Mouse (Mus musculus): ENCODE results near the gene Kcnc1.

Gene Kcnc1

DNA sequence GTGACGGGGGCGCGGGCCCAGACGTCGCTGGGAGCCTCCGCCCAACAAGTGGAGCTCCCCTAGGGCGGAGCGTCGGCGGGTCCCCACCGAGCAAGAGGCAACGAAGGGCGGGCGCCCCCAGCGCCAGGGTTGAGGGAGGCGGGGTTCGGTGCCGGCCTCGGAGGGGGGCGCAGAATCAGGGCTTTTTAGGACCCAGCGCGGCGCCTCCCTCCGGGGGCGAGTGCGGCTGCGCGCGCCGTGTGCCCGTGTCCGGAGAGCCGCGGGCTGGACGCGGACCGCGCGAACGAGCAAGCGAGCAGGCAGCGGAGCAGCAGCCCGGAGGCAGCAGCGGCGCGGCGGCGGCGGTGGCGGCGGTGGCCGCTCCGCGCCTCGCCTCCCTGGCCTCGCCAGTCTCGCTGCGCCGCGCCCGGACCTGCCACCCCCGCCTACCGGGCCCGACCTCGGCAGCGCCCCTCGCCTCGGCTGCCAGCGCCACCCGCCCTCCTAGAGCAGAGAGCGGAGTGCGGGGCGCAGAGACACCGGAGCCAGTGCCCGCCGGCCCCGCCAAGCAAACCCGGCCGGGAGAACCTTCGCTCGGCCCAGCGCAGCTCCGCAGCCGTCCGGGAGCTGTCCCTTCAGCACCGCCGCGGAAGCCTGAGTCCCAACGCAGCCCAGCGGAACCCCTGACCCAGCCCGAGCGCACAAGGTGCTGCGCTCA, at the start of gene Kcnc1:
Gene Kcnc1 (plus strand): TSS at position 267 of the 697 bp plus-strand sequence.
- DNase-seq (ENCODE audit: low spot score in 2 of 2): peak in 1 of 2 experiments; percentile 52

DNA sequence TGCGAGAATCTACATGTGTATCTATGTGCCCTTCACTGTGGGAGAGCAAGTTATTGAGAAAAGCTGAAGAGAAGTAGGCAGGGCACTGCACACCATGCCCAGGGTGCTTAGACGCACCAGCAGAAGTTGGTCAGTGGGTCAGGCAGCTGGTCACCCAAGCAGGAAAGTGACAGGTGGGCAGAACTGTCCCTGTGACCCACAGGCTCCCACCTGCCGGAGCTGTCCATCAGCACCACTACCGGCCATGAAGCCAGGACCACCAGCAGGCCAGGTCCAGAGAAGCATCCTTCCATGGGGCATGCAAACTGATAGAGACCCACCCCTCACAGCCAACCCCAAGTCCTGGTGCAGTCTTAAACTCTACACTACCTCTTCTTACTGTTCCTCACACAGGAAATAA, 48.6 kb upstream of the Kcnc1 start:
- no peak for DNase-seq (ENCODE audit: low spot score in 2 of 2)

DNA sequence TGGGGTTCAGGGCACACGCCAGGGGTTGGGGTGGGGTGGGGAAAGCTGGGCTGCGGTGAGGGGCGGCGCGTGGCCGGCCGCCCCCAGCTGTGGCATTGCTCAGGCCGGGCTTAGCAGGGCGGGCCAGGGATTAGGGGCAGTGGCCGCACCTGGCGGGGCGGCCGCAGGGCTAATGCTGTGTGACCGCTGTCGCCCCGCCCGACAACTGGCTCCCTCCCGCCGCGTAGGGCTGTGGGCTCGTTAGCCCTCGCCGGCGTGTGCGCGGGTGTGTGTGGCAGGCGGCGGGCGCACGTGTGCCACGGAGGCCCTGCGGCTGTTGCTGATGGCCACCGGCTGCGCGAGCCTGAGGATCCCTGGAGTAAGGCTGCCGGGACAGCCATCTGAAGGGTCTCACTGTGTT, 47.5 kb upstream of the Kcnc1 start:
- DNase-seq (ENCODE audit: low spot score in 2 of 2): peak in 1 of 2 experiments; percentile 9

- no peak for DNase-seq (ENCODE audit: low spot score in 2 of 2)
Observed at GRCm38 (mm10) chr7:46350119-46350702, 46.1 kb upstream of the Kcnc1 start.

DNA sequence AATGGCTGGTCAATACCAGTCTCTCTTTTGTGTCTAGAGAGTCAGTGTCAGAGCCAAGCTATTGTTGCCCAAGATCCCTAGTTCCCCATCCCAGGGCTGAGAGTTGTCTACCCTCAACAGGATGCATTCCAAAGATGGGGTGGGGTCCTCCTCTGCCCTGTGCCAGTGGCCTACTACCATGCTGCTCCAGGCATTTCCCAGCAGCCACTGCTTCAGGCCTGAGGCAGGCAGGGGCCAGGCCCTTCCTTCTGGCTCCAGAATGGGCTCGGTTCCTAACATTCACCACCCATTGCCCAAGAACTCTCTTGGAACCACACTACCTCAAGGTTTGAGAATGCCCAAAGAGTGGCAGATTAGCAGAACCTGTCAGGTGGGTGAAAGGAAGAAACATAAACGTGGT, 43.5 kb upstream of the Kcnc1 start:
- no peak for DNase-seq (ENCODE audit: low spot score in 2 of 2)

- DNase-seq (ENCODE audit: low spot score in 2 of 2): no peak
Observed at GRCm38 (mm10) chr7:46353216-46353615, 43.1 kb upstream of the Kcnc1 start.

DNA sequence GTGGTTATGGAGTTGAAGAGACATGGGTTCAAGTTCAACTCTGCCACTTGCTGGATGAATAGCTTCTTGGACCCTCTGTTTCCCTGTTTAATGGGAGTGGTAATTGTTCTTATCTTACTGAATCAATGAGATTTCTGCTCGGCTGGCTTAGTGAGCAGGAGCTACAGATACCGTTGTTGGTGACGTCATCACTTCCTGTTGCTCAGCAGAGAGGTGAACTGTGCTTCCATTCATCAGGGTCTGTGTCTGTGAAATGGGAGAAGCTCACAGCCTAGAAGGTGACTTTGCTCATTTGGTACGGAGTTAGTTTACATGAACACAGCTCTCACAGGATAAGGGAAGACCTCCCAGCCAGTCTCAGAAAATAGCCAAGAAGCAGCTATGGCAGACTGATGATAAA, 42.4 kb upstream of the Kcnc1 start:
- no peak for DNase-seq (ENCODE audit: low spot score in 2 of 2)

GRCm38 (mm10) chr7:46361776-46362175, 34.5 kb upstream of the Kcnc1 start:
- DNase-seq (ENCODE audit: low spot score in 2 of 2): no peak

DNA sequence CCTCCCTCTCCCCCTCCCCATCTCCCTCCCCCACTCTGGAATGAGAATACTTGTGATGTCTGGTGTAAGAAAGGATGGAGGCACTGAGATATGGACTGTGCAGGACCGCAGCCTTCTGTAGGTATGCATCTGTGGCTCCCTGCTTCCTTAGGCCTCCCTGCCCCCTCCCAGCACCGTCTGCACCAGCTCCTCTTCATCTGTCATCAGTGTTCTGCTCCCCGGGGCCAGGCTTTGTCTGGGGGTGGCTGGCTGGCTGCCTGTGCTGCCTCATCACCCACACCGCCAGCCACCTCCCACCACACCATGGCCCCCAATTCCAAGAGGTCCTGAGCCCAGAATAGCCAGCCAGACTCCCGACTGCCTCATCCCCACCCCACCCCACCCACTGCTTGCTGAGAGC, 32.1 kb upstream of the Kcnc1 start:
- DNase-seq (ENCODE audit: low spot score in 2 of 2): no peak

- DNase-seq (ENCODE audit: low spot score in 2 of 2): no peak
Observed at GRCm38 (mm10) chr7:46365810-46366209, 30.5 kb upstream of the Kcnc1 start.

GRCm38 (mm10) chr7:46371104-46371503, 25.2 kb upstream of the Kcnc1 start:
- DNase-seq (ENCODE audit: low spot score in 2 of 2): no peak

GRCm38 (mm10) chr7:46376172-46377007, 19.9 kb upstream of the Kcnc1 start, which contains the start of gene Myod1:
TSS of gene Myod1 (plus strand) at chr7:46376474.
- DNase-seq (ENCODE audit: low spot score in 2 of 2): no peak

GRCm38 (mm10) chr7:46377008-46377346, 19.3 kb upstream of the Kcnc1 start:
- DNase-seq (ENCODE audit: low spot score in 2 of 2): no peak

DNA sequence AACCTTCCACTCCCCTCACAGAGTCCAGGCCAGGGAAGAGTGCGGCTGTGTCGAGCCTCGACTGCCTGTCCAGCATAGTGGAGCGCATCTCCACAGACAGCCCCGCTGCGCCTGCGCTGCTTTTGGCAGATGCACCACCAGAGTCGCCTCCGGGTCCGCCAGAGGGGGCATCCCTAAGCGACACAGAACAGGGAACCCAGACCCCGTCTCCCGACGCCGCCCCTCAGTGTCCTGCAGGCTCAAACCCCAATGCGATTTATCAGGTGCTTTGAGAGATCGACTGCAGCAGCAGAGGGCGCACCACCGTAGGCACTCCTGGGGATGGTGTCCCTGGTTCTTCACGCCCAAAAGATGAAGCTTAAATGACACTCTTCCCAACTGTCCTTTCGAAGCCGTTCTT, 18.2 kb upstream of the Kcnc1 start:
- DNase-seq (ENCODE audit: low spot score in 2 of 2): no peak

DNA sequence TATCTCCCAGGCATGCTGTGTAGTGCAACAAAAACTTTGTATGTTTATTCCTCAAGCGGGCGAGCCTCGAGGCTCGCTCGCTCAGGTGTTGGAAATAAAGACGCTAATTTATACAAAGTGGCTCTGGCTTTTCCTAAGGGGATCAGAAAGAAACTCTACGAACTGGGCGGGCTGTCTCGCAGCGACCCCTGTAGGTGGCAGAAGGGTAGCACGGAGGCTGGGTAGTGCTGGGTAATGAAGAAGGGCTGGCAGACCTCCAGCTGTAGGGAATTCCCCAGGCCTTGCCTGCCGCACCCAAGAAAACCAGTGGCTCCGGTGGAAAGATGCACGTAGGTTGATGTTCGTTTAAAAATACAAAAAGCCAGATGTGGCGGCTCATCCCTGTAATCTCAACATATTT, 17.3 kb upstream of the Kcnc1 start:
- peak; percentile 50 to 51 for DNase-seq (ENCODE audit: low spot score in 2 of 2)

DNA sequence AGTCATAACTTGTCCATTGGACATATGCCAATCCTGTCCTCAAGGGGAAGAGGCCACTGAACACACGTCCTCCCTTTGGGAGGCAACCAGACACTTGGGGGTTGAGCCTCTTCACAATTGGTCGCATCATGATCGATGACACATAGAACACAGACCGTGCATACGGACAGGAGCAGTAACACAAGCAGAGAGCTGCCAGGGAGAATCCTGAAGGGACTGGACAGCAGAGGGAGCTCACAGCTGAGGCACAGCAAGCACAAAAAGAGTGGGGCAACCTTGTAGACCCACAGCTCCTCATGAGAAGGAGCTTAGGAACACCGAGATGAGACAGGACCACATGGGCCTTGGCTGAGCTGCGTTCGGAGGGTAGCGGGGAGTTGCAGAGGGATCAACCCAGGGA, 15.7 kb upstream of the Kcnc1 start:
- DNase-seq (ENCODE audit: low spot score in 2 of 2): no peak

DNA sequence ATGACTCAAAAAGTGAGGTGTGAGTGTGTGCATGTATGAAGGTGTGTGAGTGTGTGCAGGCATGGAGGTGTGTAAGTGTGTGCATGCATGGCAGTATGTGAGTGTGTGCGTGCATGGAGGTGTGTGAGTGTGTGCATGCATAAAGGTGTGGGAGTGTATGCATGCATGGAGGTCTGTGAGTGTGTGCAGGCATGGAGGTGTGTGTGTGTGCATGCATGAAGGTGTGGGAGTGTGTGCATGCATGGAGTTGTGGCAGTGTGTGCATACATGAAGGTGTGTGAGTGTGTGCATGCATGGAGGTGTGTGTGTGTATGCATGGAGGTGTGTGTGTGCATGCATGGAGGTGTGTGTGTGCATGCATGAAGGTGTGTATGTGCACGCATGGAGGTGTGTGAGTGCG, 8.9 kb upstream of the Kcnc1 start:
- DNase-seq (ENCODE audit: low spot score in 2 of 2): no peak

GRCm38 (mm10) chr7:46389456-46390085, 6.7 kb upstream of the Kcnc1 start:
- no peak for DNase-seq (ENCODE audit: low spot score in 2 of 2)

- DNase-seq (ENCODE audit: low spot score in 2 of 2): no peak
Observed at GRCm38 (mm10) chr7:46390226-46390625, 6.1 kb upstream of the Kcnc1 start.

DNA sequence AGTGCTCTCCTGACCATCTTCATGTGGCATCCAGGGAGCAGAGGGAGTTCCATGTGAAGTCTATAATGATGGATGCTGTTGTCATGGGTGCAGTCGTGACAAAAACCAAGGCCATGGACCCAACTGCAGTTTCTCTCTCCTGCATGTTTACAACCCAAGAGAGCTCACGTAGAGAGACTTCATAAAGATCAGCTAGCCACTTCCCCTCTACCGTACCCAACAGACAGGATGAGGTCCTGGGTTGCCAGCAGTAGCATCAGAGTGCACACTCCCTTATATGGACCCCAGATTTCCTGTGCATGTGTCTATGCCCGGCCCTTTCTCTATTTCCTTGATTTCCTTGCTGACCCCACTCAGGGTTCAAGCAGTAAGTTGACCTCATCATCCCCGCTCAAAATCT, 4.6 kb upstream of the Kcnc1 start:
- no peak for DNase-seq (ENCODE audit: low spot score in 2 of 2)

DNA sequence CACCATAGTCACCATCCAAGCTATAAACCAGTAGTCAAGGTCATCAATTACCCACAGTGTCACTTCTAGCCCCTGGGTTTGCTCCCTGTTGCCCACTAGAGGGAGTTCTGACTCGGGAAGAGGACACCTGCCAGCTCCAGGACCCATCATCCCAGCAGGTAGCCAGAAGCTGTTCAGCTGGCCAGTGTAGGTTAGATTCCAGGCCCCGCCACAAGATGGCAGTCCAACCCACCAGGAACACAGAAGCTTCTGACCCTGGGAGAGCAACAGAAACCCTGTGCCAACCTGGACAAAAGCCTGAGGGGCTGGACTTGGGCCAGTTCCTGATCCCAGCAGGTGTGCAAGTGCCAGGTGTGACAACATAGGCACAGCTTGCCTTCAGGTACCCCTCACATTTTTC, 3.2 kb upstream of the Kcnc1 start:
- DNase-seq (ENCODE audit: low spot score in 2 of 2): peak; percentile 67 to 71

GRCm38 (mm10) chr7:46393718-46394511, 2.4 kb upstream of the Kcnc1 start:
- DNase-seq (ENCODE audit: low spot score in 2 of 2): no peak
